Mouse (Mus musculus): ENCODE data around the gene Olfr452.

The Olfr452 gene

DNA sequence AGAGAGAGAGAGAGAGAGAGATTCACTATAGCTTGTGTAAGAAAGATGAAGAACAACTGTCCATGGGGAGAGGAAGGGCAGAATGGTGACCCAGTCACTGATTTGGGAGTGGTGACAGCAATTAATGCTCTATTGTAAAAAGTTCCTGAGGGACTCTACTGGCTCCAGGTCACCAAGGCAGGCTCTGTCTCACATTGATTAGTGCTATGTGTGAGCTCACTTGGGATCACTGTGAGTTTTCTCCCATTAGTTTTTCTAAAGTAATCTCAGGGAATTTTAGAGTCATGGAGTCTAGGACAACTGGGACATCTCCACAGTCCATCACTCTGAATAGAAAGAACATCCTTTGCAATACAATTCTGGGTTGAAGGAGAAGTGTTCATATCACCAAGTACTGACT, at the start of gene Olfr452:
Olfr452 (plus strand) TSS at position 301 of the 400 bp plus-strand sequence.
- in situ Hi-C loops (cut with MboI): no loop called here

DNA sequence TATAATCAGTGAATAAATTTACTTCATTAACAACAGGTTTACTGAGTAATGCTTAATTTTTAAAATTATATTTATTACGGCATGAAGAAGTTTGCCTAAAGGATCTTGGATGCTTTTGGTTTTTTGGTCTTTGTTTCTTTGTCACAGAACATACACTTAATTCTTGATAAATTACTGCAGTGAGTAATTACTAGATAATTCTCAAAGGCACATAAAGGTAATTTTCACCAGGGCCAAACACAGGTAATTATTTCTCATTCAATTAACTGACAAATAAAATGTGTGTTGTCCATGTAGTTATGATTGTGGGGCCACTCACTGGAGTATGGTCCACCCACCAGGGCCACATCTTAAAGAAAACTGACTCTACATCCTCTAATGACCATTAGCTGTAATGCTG, 45.8 kb upstream of the Olfr452 start, which contains the start of gene Olfr453:
Olfr453 (plus strand) TSS at position 301 of the 400 bp plus-strand sequence.
- in situ Hi-C loops (cut with MboI): no loop called here

DNA sequence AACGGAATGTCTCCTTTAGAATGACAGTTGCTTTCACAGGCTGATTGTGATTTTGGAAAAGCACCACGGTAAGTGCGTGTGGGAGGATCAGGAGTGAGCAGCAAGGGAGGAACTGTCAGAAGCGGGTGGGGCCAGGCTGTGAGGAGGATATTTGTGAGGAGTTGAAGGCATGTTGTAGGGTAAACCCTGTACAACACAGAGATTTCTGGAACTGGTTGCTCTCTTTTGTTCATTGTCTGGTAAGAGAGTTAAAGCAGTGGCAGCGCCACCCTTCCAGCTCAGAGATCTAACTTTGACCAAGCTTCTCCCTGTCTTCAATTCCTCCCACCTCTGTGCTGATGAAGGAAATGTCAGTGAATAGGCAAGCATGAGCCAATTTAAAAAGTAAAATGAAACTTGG, 42.6 kb upstream of the Olfr452 start:
- in situ Hi-C loops (cut with MboI): no loop called here

DNA sequence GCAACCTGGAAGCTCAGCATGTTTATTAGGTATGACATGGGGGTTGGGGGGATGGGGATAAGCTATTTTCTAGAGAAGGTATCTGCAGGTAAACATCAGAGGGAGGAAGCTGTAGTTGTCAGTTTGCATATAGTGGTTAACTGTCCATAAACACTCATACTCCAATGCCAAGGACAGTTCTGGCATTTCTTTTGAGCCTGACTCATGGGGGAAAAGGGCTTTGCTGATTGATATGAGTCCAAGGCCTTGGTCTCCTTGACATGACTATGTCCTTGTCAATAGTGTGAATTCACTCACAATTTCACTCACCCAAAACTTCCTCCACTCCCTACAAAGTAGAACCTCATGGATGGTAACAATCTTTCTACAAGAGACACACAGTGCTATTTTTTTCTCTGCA, 37.0 kb upstream of the Olfr452 start:
- in situ Hi-C loops (cut with MboI): no loop called here

DNA sequence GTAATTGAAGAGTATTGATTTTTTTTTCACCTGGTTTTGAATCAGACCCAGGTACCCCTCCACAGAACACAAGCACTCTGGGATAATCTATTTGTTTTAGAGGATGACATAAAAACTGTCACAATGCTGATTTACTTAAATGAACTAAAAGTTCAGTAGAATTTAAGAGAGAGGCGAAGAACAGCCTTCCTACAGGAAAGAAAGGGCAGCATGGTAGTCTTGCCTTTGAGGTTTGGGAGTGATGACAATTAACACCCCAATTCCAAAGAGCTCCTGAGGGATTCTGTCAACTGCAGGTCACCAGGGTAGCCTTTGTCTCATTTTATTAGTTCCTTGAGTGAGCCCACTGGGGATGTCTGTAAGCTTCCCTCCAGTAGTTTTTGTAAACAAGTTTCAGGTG, 28.8 kb upstream of the Olfr452 start, which contains the start of gene Olfr38:
Olfr38 (plus strand) TSS at position 301 of the 400 bp plus-strand sequence.
- in situ Hi-C loops (cut with MboI): no loop called here

DNA sequence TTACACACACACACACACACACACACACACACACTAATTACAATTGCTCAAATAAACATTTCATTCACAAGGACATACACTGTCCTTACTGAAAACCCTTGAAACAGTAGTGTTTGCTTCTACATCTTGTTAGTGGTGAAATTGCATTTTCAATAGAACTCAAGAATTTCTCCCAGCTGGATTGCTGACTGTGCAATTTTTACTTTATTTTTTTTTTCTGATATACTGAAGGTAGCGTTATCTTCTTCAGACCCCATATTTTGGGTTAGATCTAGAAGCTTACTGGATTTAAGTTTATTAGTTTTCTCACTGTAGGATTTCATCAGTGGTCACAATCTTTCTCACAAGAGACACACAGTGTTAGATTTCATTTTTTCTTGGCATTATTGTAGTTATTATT, 7.8 kb upstream of the Olfr452 start:
- in situ Hi-C loops (cut with MboI): no loop called here

DNA sequence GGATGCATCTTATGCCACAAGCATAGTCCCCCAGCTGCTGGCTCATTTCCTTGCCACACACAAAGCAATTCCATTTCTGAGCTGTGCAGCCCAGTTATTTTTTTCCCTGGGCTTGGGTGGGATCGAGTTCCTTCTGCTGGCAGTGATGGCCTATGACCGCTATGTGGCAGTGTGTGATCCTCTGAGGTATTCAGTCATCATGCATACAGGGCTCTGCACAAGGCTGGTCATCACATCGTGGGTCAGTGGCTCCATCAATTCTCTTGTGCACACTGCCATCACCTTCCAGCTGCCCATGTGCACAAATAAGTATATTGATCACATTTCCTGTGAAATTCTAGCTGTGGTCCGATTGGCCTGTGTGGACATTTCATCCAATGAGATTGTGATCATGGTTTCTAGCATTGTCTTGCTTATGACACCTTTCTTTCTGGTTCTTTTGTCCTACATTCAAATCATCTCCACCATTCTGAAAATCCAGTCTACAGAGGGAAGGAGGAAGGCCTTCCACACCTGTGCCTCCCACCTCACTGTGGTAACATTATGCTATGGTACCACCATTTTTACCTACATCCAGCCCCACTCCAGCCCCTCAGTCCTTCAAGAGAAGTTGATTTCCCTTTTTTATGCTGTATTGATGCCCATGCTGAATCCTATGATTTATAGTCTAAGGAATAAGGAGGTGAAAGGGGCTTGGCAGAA, 5.5 kb downstream of the Olfr452 start:
- in situ Hi-C loops (cut with MboI): no loop called here

DNA sequence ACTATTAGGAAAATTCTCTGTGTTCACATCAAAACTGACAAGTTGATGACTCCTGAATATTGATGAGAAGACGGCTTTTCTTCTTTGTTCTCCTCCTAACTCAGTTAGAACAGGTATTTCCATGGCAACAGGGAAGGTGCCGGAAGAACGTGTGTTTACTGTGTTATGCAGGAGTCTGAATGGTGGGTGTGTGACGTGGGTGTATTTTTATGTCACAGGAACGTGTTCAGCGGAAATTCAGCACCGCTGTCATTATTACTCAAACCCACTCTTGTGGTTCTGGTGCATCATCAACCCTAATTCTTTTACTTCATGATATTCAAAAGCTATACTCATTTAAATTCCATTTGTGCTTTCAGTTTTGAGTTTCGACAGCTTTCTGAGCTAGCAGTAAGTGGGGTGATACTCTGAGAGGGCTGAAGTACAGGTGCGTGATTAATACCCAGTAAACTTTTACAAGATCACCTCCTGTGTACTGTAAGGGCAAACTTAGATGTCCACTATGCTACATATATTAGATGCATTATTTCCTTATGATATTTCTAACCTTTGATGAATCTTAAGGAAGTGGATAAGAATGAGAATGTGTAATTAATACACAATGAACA, 6.2 kb downstream of the Olfr452 start:
- in situ Hi-C loops (cut with MboI): no loop called here

DNA sequence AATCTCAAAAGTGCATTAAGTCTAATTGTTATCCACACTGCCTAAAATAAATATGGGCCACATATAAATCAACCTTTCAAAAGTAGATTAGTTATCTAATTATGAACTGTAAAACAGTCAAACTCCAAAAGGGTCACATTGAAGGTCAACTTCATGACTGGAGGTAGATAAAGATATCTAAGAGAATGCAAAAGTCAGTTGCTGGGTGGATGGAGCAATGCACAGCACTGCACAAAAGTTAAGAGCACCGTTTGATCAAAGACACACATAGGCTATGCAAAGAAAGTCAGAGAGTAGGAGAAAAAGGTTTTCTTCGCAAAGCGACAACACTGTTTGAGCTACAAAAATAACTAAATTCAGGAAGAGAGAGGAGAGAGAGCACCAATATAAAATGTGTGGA, 10.1 kb downstream of the Olfr452 start:
- in situ Hi-C loops (cut with MboI): no loop called here

DNA sequence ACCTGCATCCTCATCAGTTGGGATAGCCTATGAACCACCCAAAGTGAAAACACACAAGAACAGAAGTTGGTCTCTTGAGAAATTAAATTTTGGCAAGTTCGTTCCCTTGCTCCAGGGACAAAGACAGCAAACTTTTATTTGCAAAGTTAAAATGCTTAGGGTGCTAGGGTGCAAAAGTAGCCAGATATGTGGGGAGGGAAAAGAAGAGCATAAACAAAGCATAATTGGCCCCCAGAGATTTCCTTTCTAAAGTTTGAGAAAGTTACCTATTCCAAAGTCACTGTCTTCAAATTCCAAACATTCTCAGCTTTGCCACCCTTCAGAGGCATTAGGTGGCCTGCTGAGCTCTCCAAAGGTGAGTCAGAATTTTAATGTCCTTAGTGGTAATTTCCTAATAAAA, 26.7 kb downstream of the Olfr452 start, which contains the start of gene Olfr450:
Olfr450 (plus strand) TSS at position 301 of the 400 bp plus-strand sequence.
- in situ Hi-C loops (cut with MboI): no loop called here

DNA sequence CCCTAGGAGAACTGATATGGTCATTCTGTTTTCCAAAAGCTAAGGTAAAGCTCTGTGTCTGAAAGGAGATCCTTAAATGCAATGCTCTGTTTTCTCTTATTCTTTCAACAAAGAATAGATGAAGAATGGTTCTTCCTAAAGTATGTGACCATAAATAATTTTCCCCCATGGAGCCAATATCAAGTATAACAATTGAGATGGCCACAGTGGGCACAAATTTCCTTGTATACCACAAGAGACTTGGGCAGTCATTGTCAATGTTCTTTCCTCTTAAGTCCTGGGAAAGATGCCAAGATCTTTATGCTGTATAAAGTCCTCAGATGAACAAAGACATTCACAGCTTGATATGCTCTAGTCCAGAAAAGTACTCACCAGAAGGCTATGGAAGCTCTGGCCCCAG, 49.2 kb downstream of the Olfr452 start, which contains the start of gene Olfr449:
Olfr449 (plus strand) TSS at position 301 of the 400 bp plus-strand sequence.
- in situ Hi-C loops (cut with MboI): no loop called here

All from mature B cell (primary cell).